Mouse (Mus musculus): ENCODE results near the gene Map1s. TPM values are rescaled to one million over a fixed set of nuclear protein-coding genes. Genes with fewer than 3 reads are reported as not detected.

Map1s gene
- 1.9 TPM for polyA plus RNA-seq (2014; fragmentation: Illumina TruSeq; extraction: RNeasy Lipid Tissue Mini Kit (QIAGEN cat#74804); ENCODE audit: low read depth, low replicate concordance)

DNA sequence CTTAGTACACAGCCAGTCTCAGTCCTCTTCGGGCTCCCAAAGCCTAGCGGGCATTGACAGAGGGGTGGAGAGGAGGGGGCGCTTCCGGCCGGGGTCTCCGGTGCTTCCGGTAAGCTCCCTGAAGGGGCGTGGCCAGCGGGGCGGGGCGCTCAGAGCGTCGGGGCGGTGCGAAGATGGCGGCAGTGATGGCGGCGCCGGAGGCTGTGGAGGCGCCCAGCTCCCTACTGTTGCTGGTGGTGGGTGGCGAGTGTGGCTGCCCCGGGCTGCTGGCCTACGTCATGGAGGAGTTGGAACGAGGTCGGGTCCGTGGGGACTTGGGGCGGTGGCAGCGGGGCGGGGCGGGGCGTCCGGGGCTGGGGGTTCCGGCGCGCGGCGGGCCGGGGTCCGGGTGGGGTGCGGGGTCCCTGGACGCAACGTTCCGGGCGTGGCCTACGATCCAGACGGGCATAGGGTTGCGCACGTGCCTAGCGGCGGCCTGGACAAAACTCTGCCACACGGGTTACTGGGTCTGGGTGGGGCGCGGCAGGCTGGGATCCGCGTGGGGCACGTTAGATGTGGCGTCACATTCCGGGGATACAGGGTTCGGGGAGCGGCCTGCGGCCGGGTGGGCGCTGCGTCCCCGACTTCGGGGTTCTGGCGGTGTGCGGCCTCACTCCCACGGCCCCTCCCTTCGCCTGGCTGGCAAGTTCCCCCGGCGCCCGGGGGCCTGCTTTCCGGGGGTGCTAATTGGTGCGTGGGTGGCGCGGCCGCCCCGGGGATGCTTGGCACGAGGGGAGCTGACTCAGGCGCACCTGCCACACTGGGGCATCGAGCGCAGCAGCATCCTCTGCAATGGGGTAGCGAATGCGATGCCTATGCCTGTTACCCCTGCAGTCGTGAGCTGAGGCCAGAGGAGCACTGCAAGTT, at the start of gene Map1s:
TSS of gene Map1s (plus strand) at position 102 of the 906 bp plus-strand sequence.

GRCm38 (mm10) chr8:70862824-70863641, 42.7 kb upstream of the Map1s start, which contains the start of gene Kcnn1:
Gene Kcnn1, minus strand, starts transcription at chr8:70863258.

GRCm38 (mm10) chr8:70873364-70873985, 32.3 kb upstream of the Map1s start, which contains the start of gene Ccdc124:
Gene Ccdc124, minus strand, starts transcription at chr8:70873935.

GRCm38 (mm10) chr8:70892022-70892895, 13.5 kb upstream of the Map1s start, which contains the start of gene Slc5a5:
Gene Slc5a5, minus strand, starts transcription at chr8:70892757.

GRCm38 (mm10) chr8:70897021-70897680, 8.6 kb upstream of the Map1s start, which contains the start of gene Rpl18a:
Gene Rpl18a, minus strand, starts transcription at chr8:70897412.

Other genes starting within 250 kb of the Map1s start
- gene Pgpep1, start 245.5 kb upstream of the Map1s start, polyA plus RNA-seq (2014; fragmentation: Illumina TruSeq; extraction: RNeasy Lipid Tissue Mini Kit (QIAGEN cat#74804); ENCODE audit: low read depth, low replicate concordance), result 1.2 TPM
- gene Lsm4, start 232.7 kb upstream of the Map1s start, polyA plus RNA-seq (2014; fragmentation: Illumina TruSeq; extraction: RNeasy Lipid Tissue Mini Kit (QIAGEN cat#74804); ENCODE audit: low read depth, low replicate concordance), result 1.1 TPM
- 5.1 TPM for gene Jund, start 207.0 kb upstream of the Map1s start, polyA plus RNA-seq (2014; fragmentation: Illumina TruSeq; extraction: RNeasy Lipid Tissue Mini Kit (QIAGEN cat#74804); ENCODE audit: low read depth, low replicate concordance)
- gene Iqcn, start 202.5 kb upstream of the Map1s start, polyA plus RNA-seq (2014; fragmentation: Illumina TruSeq; extraction: RNeasy Lipid Tissue Mini Kit (QIAGEN cat#74804); ENCODE audit: low read depth, low replicate concordance), result 11.0 TPM
- gene Gm3336, start 187.4 kb upstream of the Map1s start, polyA plus RNA-seq (2014; fragmentation: Illumina TruSeq; extraction: RNeasy Lipid Tissue Mini Kit (QIAGEN cat#74804); ENCODE audit: low read depth, low replicate concordance), result not detected
- not detected for gene Pde4c, start 182.2 kb upstream of the Map1s start, polyA plus RNA-seq (2014; fragmentation: Illumina TruSeq; extraction: RNeasy Lipid Tissue Mini Kit (QIAGEN cat#74804); ENCODE audit: low read depth, low replicate concordance)
- 0.85 TPM for gene Rab3a, start 151.3 kb upstream of the Map1s start, polyA plus RNA-seq (2014; fragmentation: Illumina TruSeq; extraction: RNeasy Lipid Tissue Mini Kit (QIAGEN cat#74804); ENCODE audit: low read depth, low replicate concordance)
- gene Mpv17l2, start 145.0 kb upstream of the Map1s start, polyA plus RNA-seq (2014; fragmentation: Illumina TruSeq; extraction: RNeasy Lipid Tissue Mini Kit (QIAGEN cat#74804); ENCODE audit: low read depth, low replicate concordance), result 0.29 TPM
- 0.84 TPM for gene Pik3r2, start 129.2 kb upstream of the Map1s start, polyA plus RNA-seq (2014; fragmentation: Illumina TruSeq; extraction: RNeasy Lipid Tissue Mini Kit (QIAGEN cat#74804); ENCODE audit: low read depth, low replicate concordance)
- 1.0 TPM for gene Mast3, start 100.9 kb upstream of the Map1s start, polyA plus RNA-seq (2014; fragmentation: Illumina TruSeq; extraction: RNeasy Lipid Tissue Mini Kit (QIAGEN cat#74804); ENCODE audit: low read depth, low replicate concordance)
- not detected for gene Il12rb1, start 97.5 kb upstream of the Map1s start, polyA plus RNA-seq (2014; fragmentation: Illumina TruSeq; extraction: RNeasy Lipid Tissue Mini Kit (QIAGEN cat#74804); ENCODE audit: low read depth, low replicate concordance)
- gene Arrdc2, start 66.2 kb upstream of the Map1s start, polyA plus RNA-seq (2014; fragmentation: Illumina TruSeq; extraction: RNeasy Lipid Tissue Mini Kit (QIAGEN cat#74804); ENCODE audit: low read depth, low replicate concordance), result 1.6 TPM
- not detected for gene Kcnn1, start 42.7 kb upstream of the Map1s start, polyA plus RNA-seq (2014; fragmentation: Illumina TruSeq; extraction: RNeasy Lipid Tissue Mini Kit (QIAGEN cat#74804); ENCODE audit: low read depth, low replicate concordance)
- gene Ccdc124, start 32.0 kb upstream of the Map1s start, polyA plus RNA-seq (2014; fragmentation: Illumina TruSeq; extraction: RNeasy Lipid Tissue Mini Kit (QIAGEN cat#74804); ENCODE audit: low read depth, low replicate concordance), result 0.50 TPM
- not detected for gene Slc5a5, start 13.2 kb upstream of the Map1s start, polyA plus RNA-seq (2014; fragmentation: Illumina TruSeq; extraction: RNeasy Lipid Tissue Mini Kit (QIAGEN cat#74804); ENCODE audit: low read depth, low replicate concordance)
- gene Rpl18a, start 8.5 kb upstream of the Map1s start, polyA plus RNA-seq (2014; fragmentation: Illumina TruSeq; extraction: RNeasy Lipid Tissue Mini Kit (QIAGEN cat#74804); ENCODE audit: low read depth, low replicate concordance), result 27.3 TPM